Mouse (Mus musculus): ENCODE data around the gene Ppp1r14c. TPM values are rescaled to one million over a fixed set of nuclear protein-coding genes. Genes with fewer than 3 reads are reported as not detected.

Ppp1r14c gene
- polyA plus RNA-seq, 1 experiment from 2014 or later: 29.2 TPM

DNA sequence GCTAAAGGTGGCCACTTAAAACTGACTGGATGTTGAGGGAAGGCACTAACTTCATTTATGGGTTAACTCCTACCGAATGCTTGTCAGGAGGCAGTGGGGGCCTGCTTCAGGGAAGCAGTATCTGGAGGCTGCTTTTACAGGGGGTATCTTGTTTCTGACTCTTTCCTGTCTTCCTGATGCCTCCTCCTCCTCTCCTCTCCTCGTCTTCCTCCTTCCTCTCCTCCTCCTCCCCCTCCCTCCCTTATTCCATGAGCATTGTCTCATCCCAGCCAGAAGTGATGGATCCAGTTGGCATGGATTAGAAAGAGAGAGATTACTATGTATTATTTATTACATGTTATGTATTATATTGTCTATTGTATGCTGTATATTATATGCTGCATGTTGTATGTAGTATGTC lies 142.9 kb downstream of the Ppp1r14c start:
- H3K4me1 ChIP-seq (ENCODE audit: control insufficient read depth, insufficient read depth, low read length): peaks cover 9% of the 10 kb centered on the region; the same call in 1 of the 2 replicates
- no peaks in the 10 kb centered on the region for H3K9me3 ChIP-seq (ENCODE audit: control insufficient read depth, low read length)
- H3K4me3 ChIP-seq (ENCODE audit: low read depth, low read length): no peak overlapping the region
- WGBS: 43% methylated on average over 2 of the region's 2 CpGs
- H3K27ac ChIP-seq (replicated peaks; ENCODE audit: low read depth, low read length): no peak overlapping the region
- ATAC-seq (ENCODE audit: low read depth): no peak
- H3K4me2 ChIP-seq (ENCODE audit: low read depth, low read length): no peak overlapping the region
- DNase-seq (ENCODE audit: low spot score): no peak
- no peak overlapping the region for H3K9ac ChIP-seq (ENCODE audit: low read depth, low read length)
- no peaks in the 10 kb centered on the region for H3K36me3 ChIP-seq (ENCODE audit: control insufficient read depth, insufficient read depth, low read length)
- H3K27me3 ChIP-seq (replicated peaks; ENCODE audit: control insufficient read depth, insufficient read depth, low read length): no peaks in the 10 kb centered on the region

GRCm38 (mm10) chr10:3509663-3510277 lies 143.9 kb downstream of the Ppp1r14c start:
- DNase-seq (ENCODE audit: low spot score) (peak; percentile 29), ATAC-seq (ENCODE audit: low read depth) (no peak)
- Histone ChIP-seq H3K4me3 (ENCODE audit: low read depth, low read length) (no peak overlapping the region), H3K9ac (ENCODE audit: low read depth, low read length) (no peak overlapping the region), H3K9me3 (ENCODE audit: control insufficient read depth, low read length) (no peaks in the 10 kb centered on the region), H3K4me2 (ENCODE audit: low read depth, low read length) (no peak overlapping the region), H3K36me3 (ENCODE audit: control insufficient read depth, insufficient read depth, low read length) (no peaks in the 10 kb centered on the region), H3K4me1 (ENCODE audit: control insufficient read depth, insufficient read depth, low read length) (peaks cover 9% of the 10 kb centered on the region; the same call in 1 of the 2 replicates), H3K27ac (replicated peaks; ENCODE audit: low read depth, low read length) (no peak overlapping the region), H3K27me3 (replicated peaks; ENCODE audit: control insufficient read depth, insufficient read depth, low read length) (no peaks in the 10 kb centered on the region)
- WGBS: 56% methylated on average over 7 of the region's 7 CpGs

DNA sequence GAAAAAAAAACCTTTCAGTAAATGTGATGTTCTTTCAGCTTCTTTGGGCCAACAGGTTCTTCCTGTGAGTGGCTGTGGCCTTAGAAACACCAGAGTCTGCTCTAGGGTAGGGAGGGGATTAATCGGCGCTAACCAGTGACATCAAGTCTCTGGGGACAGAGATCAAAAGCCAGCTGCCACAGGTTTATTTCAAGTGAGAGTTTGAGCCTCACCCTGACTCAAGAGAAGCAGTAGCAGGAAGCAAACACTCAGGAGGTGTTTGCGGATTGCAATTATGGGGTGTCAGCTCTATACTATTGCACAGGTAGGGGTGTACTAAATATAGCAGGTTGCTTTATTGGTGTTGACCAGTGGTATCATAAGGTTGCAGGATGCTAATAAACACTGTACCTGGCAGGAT lies 144.6 kb downstream of the Ppp1r14c start:
- peaks cover 9% of the 10 kb centered on the region; the same call in 1 of the 2 replicates for H3K4me1 ChIP-seq (ENCODE audit: control insufficient read depth, insufficient read depth, low read length)
- H3K4me2 ChIP-seq (ENCODE audit: low read depth, low read length): no peak overlapping the region
- ATAC-seq (ENCODE audit: low read depth) (no peak), DNase-seq (ENCODE audit: low spot score) (no peak)
- no peak overlapping the region for H3K27ac ChIP-seq (replicated peaks; ENCODE audit: low read depth, low read length)
- no peak overlapping the region for H3K9ac ChIP-seq (ENCODE audit: low read depth, low read length)
- no peaks in the 10 kb centered on the region for H3K27me3 ChIP-seq (replicated peaks; ENCODE audit: control insufficient read depth, insufficient read depth, low read length)
- WGBS: 57% methylated on average over 3 of the region's 3 CpGs
- H3K9me3 ChIP-seq (ENCODE audit: control insufficient read depth, low read length): no peaks in the 10 kb centered on the region
- H3K4me3 ChIP-seq (ENCODE audit: low read depth, low read length): no peak overlapping the region
- H3K36me3 ChIP-seq (ENCODE audit: control insufficient read depth, insufficient read depth, low read length): no peaks in the 10 kb centered on the region

GRCm38 (mm10) chr10:3511401-3511800 lies 145.5 kb downstream of the Ppp1r14c start:
- H3K27me3 ChIP-seq (replicated peaks; ENCODE audit: control insufficient read depth, insufficient read depth, low read length): no peaks in the 10 kb centered on the region
- no peak overlapping the region for H3K4me2 ChIP-seq (ENCODE audit: low read depth, low read length)
- WGBS: 44% methylated on average over 3 of the region's 3 CpGs
- H3K36me3 ChIP-seq (ENCODE audit: control insufficient read depth, insufficient read depth, low read length): no peaks in the 10 kb centered on the region
- H3K9ac ChIP-seq (ENCODE audit: low read depth, low read length): no peak overlapping the region
- DNase-seq (ENCODE audit: low spot score) (no peak), ATAC-seq (ENCODE audit: low read depth) (no peak)
- H3K27ac ChIP-seq (replicated peaks; ENCODE audit: low read depth, low read length): no peak overlapping the region
- H3K4me1 ChIP-seq (ENCODE audit: control insufficient read depth, insufficient read depth, low read length): peaks cover 9% of the 10 kb centered on the region; the same call in 1 of the 2 replicates
- no peak overlapping the region for H3K4me3 ChIP-seq (ENCODE audit: low read depth, low read length)
- H3K9me3 ChIP-seq (ENCODE audit: control insufficient read depth, low read length): no peaks in the 10 kb centered on the region

DNA sequence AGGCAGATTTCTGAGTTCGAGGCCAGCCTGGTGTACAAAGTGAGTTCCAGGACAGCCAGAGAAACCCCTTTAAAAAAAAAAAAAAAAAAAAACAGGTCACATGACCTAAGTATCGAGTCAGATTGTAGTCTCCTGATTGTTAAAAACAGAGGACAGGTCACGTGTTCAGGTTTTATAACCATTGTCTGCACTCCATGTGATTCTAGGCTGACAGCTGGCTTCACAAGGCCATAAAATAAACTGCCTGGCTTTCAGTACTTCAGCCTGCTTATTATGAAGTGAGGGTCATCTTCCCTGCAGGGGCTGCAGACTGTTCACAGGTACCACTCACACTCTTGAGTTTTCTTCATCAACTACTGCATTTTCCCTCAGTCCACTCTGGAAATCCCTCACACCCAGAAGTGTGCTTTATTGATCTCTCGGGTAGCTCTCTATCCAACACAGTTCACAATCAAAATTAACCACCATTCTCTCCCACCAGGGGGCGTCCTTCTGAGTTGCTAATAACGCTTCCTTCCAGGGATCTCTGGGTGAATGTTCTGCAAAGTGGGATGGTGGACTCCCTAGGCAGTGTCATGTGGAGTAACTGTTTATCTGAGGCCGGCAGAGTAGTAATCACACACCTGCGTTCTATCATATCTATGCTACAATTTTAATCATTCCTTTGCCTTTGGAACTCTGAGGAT lies 146.9 kb downstream of the Ppp1r14c start:
- Histone ChIP-seq H3K36me3 (ENCODE audit: control insufficient read depth, insufficient read depth, low read length) (no peaks in the 10 kb centered on the region), H3K4me1 (ENCODE audit: control insufficient read depth, insufficient read depth, low read length) (peaks cover 6% of the 10 kb centered on the region; the same call in 1 of the 2 replicates), H3K9ac (ENCODE audit: low read depth, low read length) (no peak overlapping the region), H3K4me3 (ENCODE audit: low read depth, low read length) (no peak overlapping the region), H3K27ac (replicated peaks; ENCODE audit: low read depth, low read length) (no peak overlapping the region), H3K9me3 (ENCODE audit: control insufficient read depth, low read length) (no peaks in the 10 kb centered on the region), H3K4me2 (ENCODE audit: low read depth, low read length) (no peak overlapping the region), H3K27me3 (replicated peaks; ENCODE audit: control insufficient read depth, insufficient read depth, low read length) (no peaks in the 10 kb centered on the region)
- WGBS: 69% methylated on average over 8 of the region's 8 CpGs
- DNase-seq (ENCODE audit: low spot score): no peak
- ATAC-seq (ENCODE audit: low read depth): no peak

GRCm38 (mm10) chr10:3513947-3514346 lies 148.1 kb downstream of the Ppp1r14c start:
- H3K9ac ChIP-seq (ENCODE audit: low read depth, low read length): no peak overlapping the region
- ATAC-seq (ENCODE audit: low read depth): no peak
- no peak for DNase-seq (ENCODE audit: low spot score)
- no peak overlapping the region for H3K27ac ChIP-seq (replicated peaks; ENCODE audit: low read depth, low read length)
- H3K4me1 ChIP-seq (ENCODE audit: control insufficient read depth, insufficient read depth, low read length): no peaks in the 10 kb centered on the region; the same call in 1 of the 2 replicates
- WGBS: 64% methylated on average over 6 of the region's 6 CpGs
- H3K4me2 ChIP-seq (ENCODE audit: low read depth, low read length): no peak overlapping the region
- H3K4me3 ChIP-seq (ENCODE audit: low read depth, low read length): no peak overlapping the region
- no peaks in the 10 kb centered on the region for H3K36me3 ChIP-seq (ENCODE audit: control insufficient read depth, insufficient read depth, low read length)
- no peaks in the 10 kb centered on the region for H3K27me3 ChIP-seq (replicated peaks; ENCODE audit: control insufficient read depth, insufficient read depth, low read length)
- no peaks in the 10 kb centered on the region for H3K9me3 ChIP-seq (ENCODE audit: control insufficient read depth, low read length)

Small RNAs within 50 kb of the gene (microRNA-seq; reads per million reads assigned to microRNA genes)
- not detected for gene Gm24482 (ENCODE audit: borderline number of aligned reads)

Other genes with a start within 250 kb of the Ppp1r14c start
- 1.7 and 3.0 TPM in 2 replicates for gene H60c, start 98.3 kb upstream of the Ppp1r14c start, polyA plus RNA-seq (2014; fragmentation: Nextera tagmentation; extraction: Ambion mirVana)
- 2.1 and 2.4 TPM in 2 replicates for gene Iyd, start 174.2 kb downstream of the Ppp1r14c start, polyA plus RNA-seq (2014; fragmentation: Nextera tagmentation; extraction: Ambion mirVana)